Mouse (Mus musculus): ENCODE results near the gene Ptpdc1. TPM values are rescaled to one million over a fixed set of nuclear protein-coding genes. Genes with fewer than 3 reads are reported as not detected.
A peak's percentile ranks its signal among the peaks of the same experiment; 100 is the strongest.

The Ptpdc1 gene
- polyA plus RNA-seq, 1 experiment from 2014 or later = 21.6 TPM

GRCm38 (mm10) chr13:48637706-48638105 lies 12.2 kb upstream of the Ptpdc1 start:
- 30% methylated on average over 2 of the region's 2 CpGs for WGBS
- Histone ChIP-seq H3K4me1 (replicated peaks; ENCODE audit: control insufficient read depth, insufficient read depth, low read length) (no peaks in the 10 kb centered on the region), H3K4me3 (replicated peaks; ENCODE audit: low read length) (no peak overlapping the region), H3K36me3 (replicated peaks; ENCODE audit: control insufficient read depth, insufficient read depth) (no peaks in the 10 kb centered on the region), H3K9ac (no peak overlapping the region), H3K4me2 (replicated peaks) (no peak overlapping the region), H3K27me3 (ENCODE audit: control insufficient read depth, insufficient read depth, low read length) (no peaks in the 10 kb centered on the region), H3K9me3 (ENCODE audit: control insufficient read depth, low read length) (no peaks in the 10 kb centered on the region), H3K27ac (no peak overlapping the region)
- DNase-seq (ENCODE audit: low spot score) = no peak
- no peak for ATAC-seq (ENCODE audit: low FRiP score)

- ATAC-seq (ENCODE audit: low FRiP score) = no peak
- Histone ChIP-seq H3K9ac (no peak overlapping the region), H3K36me3 (replicated peaks; ENCODE audit: control insufficient read depth, insufficient read depth) (no peaks in the 10 kb centered on the region), H3K9me3 (ENCODE audit: control insufficient read depth, low read length) (no peaks in the 10 kb centered on the region), H3K4me2 (replicated peaks) (no peak overlapping the region), H3K4me1 (replicated peaks; ENCODE audit: control insufficient read depth, insufficient read depth, low read length) (no peaks in the 10 kb centered on the region), H3K27ac (no peak overlapping the region), H3K4me3 (replicated peaks; ENCODE audit: low read length) (no peak overlapping the region), H3K27me3 (ENCODE audit: control insufficient read depth, insufficient read depth, low read length) (no peaks in the 10 kb centered on the region)
- 72% methylated on average over 5 of the region's 5 CpGs for WGBS
- DNase-seq (ENCODE audit: low spot score) = no peak
Measured at GRCm38 (mm10) chr13:48631691-48632090, 6.2 kb upstream of the Ptpdc1 start.

GRCm38 (mm10) chr13:48624968-48625398 lies 481 bp downstream of the Ptpdc1 start:
- WGBS = 2% methylated on average over 26 of the region's 26 CpGs
- DNase-seq (ENCODE audit: low spot score) (peak; percentile 38), ATAC-seq (ENCODE audit: low FRiP score) (no peak; the same call in 1 of the 2 replicates)
- H3K4me2 ChIP-seq (replicated peaks) = peak overlapping the region; percentile 74
- H3K4me3 ChIP-seq (replicated peaks; ENCODE audit: low read length) = peak overlapping the region; percentile 70
- peak overlapping the region; percentile 90 for H3K27ac ChIP-seq
- H3K4me1 ChIP-seq (replicated peaks; ENCODE audit: control insufficient read depth, insufficient read depth, low read length) = peaks cover 8% of the 10 kb centered on the region
- H3K9me3 ChIP-seq (ENCODE audit: control insufficient read depth, low read length) = no peaks in the 10 kb centered on the region
- H3K36me3 ChIP-seq (replicated peaks; ENCODE audit: control insufficient read depth, insufficient read depth) = no peaks in the 10 kb centered on the region
- H3K9ac ChIP-seq = peak overlapping the region; percentile 79
- H3K27me3 ChIP-seq (ENCODE audit: control insufficient read depth, insufficient read depth, low read length) = no peaks in the 10 kb centered on the region; the same call in 1 of the 2 replicates

- H3K27me3 ChIP-seq (ENCODE audit: control insufficient read depth, insufficient read depth, low read length) = no peaks in the 10 kb centered on the region
- no peaks in the 10 kb centered on the region for H3K36me3 ChIP-seq (replicated peaks; ENCODE audit: control insufficient read depth, insufficient read depth)
- 0 out of 2 replicates have a peak, but pooled peaks cover 5% of the 10 kb centered on the region for H3K4me1 ChIP-seq (replicated peaks; ENCODE audit: control insufficient read depth, insufficient read depth, low read length)
- H3K9me3 ChIP-seq (ENCODE audit: control insufficient read depth, low read length) = peaks cover 5% of the 10 kb centered on the region; the same call in 1 of the 2 replicates
- DNase-seq (ENCODE audit: low spot score) (no peak), ATAC-seq (ENCODE audit: low FRiP score) (no peak)
- WGBS = 84% methylated on average over 4 of the region's 4 CpGs
- no peak overlapping the region for H3K4me3 ChIP-seq (replicated peaks; ENCODE audit: low read length)
- H3K4me2 ChIP-seq (replicated peaks) = no peak overlapping the region
- H3K27ac ChIP-seq = no peak overlapping the region
- no peak overlapping the region for H3K9ac ChIP-seq
Measured at GRCm38 (mm10) chr13:48618890-48619289, 6.6 kb downstream of the Ptpdc1 start.

GRCm38 (mm10) chr13:48617774-48618173 lies 7.7 kb downstream of the Ptpdc1 start:
- ATAC-seq (ENCODE audit: low FRiP score) = no peak
- Histone ChIP-seq H3K36me3 (replicated peaks; ENCODE audit: control insufficient read depth, insufficient read depth) (no peaks in the 10 kb centered on the region), H3K9ac (no peak overlapping the region), H3K4me3 (replicated peaks; ENCODE audit: low read length) (no peak overlapping the region), H3K4me2 (replicated peaks) (no peak overlapping the region), H3K4me1 (replicated peaks; ENCODE audit: control insufficient read depth, insufficient read depth, low read length) (0 out of 2 replicates have a peak, but pooled peaks cover 5% of the 10 kb centered on the region), H3K9me3 (ENCODE audit: control insufficient read depth, low read length) (peaks cover 5% of the 10 kb centered on the region; the same call in 1 of the 2 replicates), H3K27me3 (ENCODE audit: control insufficient read depth, insufficient read depth, low read length) (no peaks in the 10 kb centered on the region), H3K27ac (peak overlapping the region; percentile 38; the same call in 1 of the 2 replicates)
- no peak for DNase-seq (ENCODE audit: low spot score)

- ATAC-seq (ENCODE audit: low FRiP score) = no peak
- 84% methylated on average over 2 of the region's 2 CpGs for WGBS
- no peak overlapping the region for H3K4me3 ChIP-seq (replicated peaks; ENCODE audit: low read length)
Measured at GRCm38 (mm10) chr13:48614525-48614924, 10.9 kb downstream of the Ptpdc1 start.

GRCm38 (mm10) chr13:48609106-48609505 lies 16.4 kb downstream of the Ptpdc1 start:
- WGBS = 78% methylated on average over 5 of the region's 5 CpGs
- H3K9me3 ChIP-seq (ENCODE audit: control insufficient read depth, low read length) = no peaks in the 10 kb centered on the region

More at GRCm38 (mm10) chr13:48614525-48614924, 10.9 kb downstream of the Ptpdc1 start:
- no peaks in the 10 kb centered on the region for H3K27me3 ChIP-seq (ENCODE audit: control insufficient read depth, insufficient read depth, low read length)
- H3K27ac ChIP-seq = no peak overlapping the region
- no peak overlapping the region for H3K4me2 ChIP-seq (replicated peaks)
- DNase-seq (ENCODE audit: low spot score) = no peak
- peaks cover 5% of the 10 kb centered on the region; the same call in 1 of the 2 replicates for H3K9me3 ChIP-seq (ENCODE audit: control insufficient read depth, low read length)
- H3K36me3 ChIP-seq (replicated peaks; ENCODE audit: control insufficient read depth, insufficient read depth) = no peaks in the 10 kb centered on the region
- no peak overlapping the region for H3K9ac ChIP-seq
- H3K4me1 ChIP-seq (replicated peaks; ENCODE audit: control insufficient read depth, insufficient read depth, low read length) = 0 out of 2 replicates have a peak, but pooled peaks cover 5% of the 10 kb centered on the region

GRCm38 (mm10) chr13:48604591-48604990 lies 20.9 kb downstream of the Ptpdc1 start:
- DNase-seq (ENCODE audit: low spot score) (no peak), ATAC-seq (ENCODE audit: low FRiP score) (no peak)
- 87% methylated on average over 5 of the region's 5 CpGs for WGBS
- Histone ChIP-seq H3K4me2 (replicated peaks) (no peak overlapping the region), H3K27me3 (ENCODE audit: control insufficient read depth, insufficient read depth, low read length) (no peaks in the 10 kb centered on the region), H3K4me1 (replicated peaks; ENCODE audit: control insufficient read depth, insufficient read depth, low read length) (no peaks in the 10 kb centered on the region), H3K4me3 (replicated peaks; ENCODE audit: low read length) (no peak overlapping the region), H3K9ac (no peak overlapping the region), H3K36me3 (replicated peaks; ENCODE audit: control insufficient read depth, insufficient read depth) (peaks cover 42% of the 10 kb centered on the region), H3K27ac (no peak overlapping the region), H3K9me3 (ENCODE audit: control insufficient read depth, low read length) (no peaks in the 10 kb centered on the region)

More at GRCm38 (mm10) chr13:48609106-48609505, 16.4 kb downstream of the Ptpdc1 start:
- no peak overlapping the region for H3K9ac ChIP-seq
- H3K4me3 ChIP-seq (replicated peaks; ENCODE audit: low read length) = no peak overlapping the region
- H3K4me2 ChIP-seq (replicated peaks) = no peak overlapping the region
- DNase-seq (ENCODE audit: low spot score) (no peak), ATAC-seq (ENCODE audit: low FRiP score) (no peak)
- H3K36me3 ChIP-seq (replicated peaks; ENCODE audit: control insufficient read depth, insufficient read depth) = peaks cover 12% of the 10 kb centered on the region
- no peaks in the 10 kb centered on the region for H3K4me1 ChIP-seq (replicated peaks; ENCODE audit: control insufficient read depth, insufficient read depth, low read length)
- no peak overlapping the region for H3K27ac ChIP-seq
- H3K27me3 ChIP-seq (ENCODE audit: control insufficient read depth, insufficient read depth, low read length) = no peaks in the 10 kb centered on the region

GRCm38 (mm10) chr13:48603296-48603695 lies 22.2 kb downstream of the Ptpdc1 start:
- no peak overlapping the region for H3K9ac ChIP-seq
- H3K36me3 ChIP-seq (replicated peaks; ENCODE audit: control insufficient read depth, insufficient read depth) = peaks cover 42% of the 10 kb centered on the region
- no peaks in the 10 kb centered on the region for H3K9me3 ChIP-seq (ENCODE audit: control insufficient read depth, low read length)
- no peak overlapping the region for H3K4me3 ChIP-seq (replicated peaks; ENCODE audit: low read length)
- no peaks in the 10 kb centered on the region for H3K27me3 ChIP-seq (ENCODE audit: control insufficient read depth, insufficient read depth, low read length)
- 83% methylated on average over 3 of the region's 3 CpGs for WGBS
- DNase-seq (ENCODE audit: low spot score) (no peak), ATAC-seq (ENCODE audit: low FRiP score) (no peak)
- no peak overlapping the region for H3K4me2 ChIP-seq (replicated peaks)
- no peak overlapping the region for H3K27ac ChIP-seq
- no peaks in the 10 kb centered on the region for H3K4me1 ChIP-seq (replicated peaks; ENCODE audit: control insufficient read depth, insufficient read depth, low read length)

- Histone ChIP-seq H3K9ac (peak overlapping the region; percentile 30; the same call in 1 of the 2 replicates), H3K4me1 (replicated peaks; ENCODE audit: control insufficient read depth, insufficient read depth, low read length) (peaks cover 23% of the 10 kb centered on the region), H3K4me2 (replicated peaks) (0 out of 2 replicates have a peak overlapping the region, but pooled peaks have one; percentile 4), H3K4me3 (replicated peaks; ENCODE audit: low read length) (no peak overlapping the region), H3K9me3 (ENCODE audit: control insufficient read depth, low read length) (no peaks in the 10 kb centered on the region), H3K36me3 (replicated peaks; ENCODE audit: control insufficient read depth, insufficient read depth) (peaks cover 39% of the 10 kb centered on the region), H3K27ac (peak overlapping the region; percentile 65), H3K27me3 (ENCODE audit: control insufficient read depth, insufficient read depth, low read length) (no peaks in the 10 kb centered on the region)
- DNase-seq (ENCODE audit: low spot score) = peak; percentile 28
- ATAC-seq (ENCODE audit: low FRiP score) = peak; percentile 80
- 19% methylated on average over 7 of the region's 7 CpGs for WGBS
Measured at GRCm38 (mm10) chr13:48594605-48595004, 30.9 kb downstream of the Ptpdc1 start.

Data from hindbrain, embryonic 14.5 days (tissue).